Mouse (Mus musculus): ENCODE data around the gene Dnajc9. TPM values are rescaled to one million over a fixed set of nuclear protein-coding genes. Genes with fewer than 3 reads are reported as not detected.

Dnajc9 gene
- polyA plus RNA-seq, 1 experiment from 2014 or later, result 73.8 TPM

DNA sequence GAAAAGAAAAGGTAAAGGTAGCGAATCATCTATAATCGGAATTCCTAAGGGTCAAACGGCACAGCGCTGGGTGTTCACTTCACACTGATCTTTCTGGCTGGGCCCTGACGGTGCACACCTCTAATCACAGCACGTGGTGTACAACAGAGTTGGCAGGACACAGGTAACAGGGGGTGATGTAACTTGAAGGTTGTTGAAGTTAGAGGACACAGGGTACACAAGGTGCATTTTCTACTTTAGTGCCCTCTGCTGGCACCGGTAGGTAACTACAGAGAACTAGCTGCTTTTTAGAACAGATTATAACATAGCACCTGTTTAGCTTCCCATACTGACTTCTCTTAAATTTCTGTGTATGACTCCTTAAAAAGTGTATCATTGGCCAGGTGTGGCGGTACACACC, 48.6 kb downstream of the Dnajc9 start:
- Histone ChIP-seq H3K27ac (ENCODE audit: low read depth, low read length) (no peak overlapping the region), H3K4me3 (ENCODE audit: low read depth, low read length) (no peak overlapping the region), H3K27me3 (ENCODE audit: control insufficient read depth, insufficient read depth, low read length) (no peaks in the 10 kb centered on the region), H3K9me3 (ENCODE audit: control insufficient read depth, low read length) (no peaks in the 10 kb centered on the region), H3K4me1 (ENCODE audit: control insufficient read depth, insufficient read depth, low read length) (no peaks in the 10 kb centered on the region), H3K4me2 (ENCODE audit: low read depth, low read length) (no peak overlapping the region), H3K9ac (replicated peaks; ENCODE audit: low read depth, low read length) (no peak overlapping the region), H3K36me3 (ENCODE audit: control insufficient read depth, insufficient read depth, low read length) (peaks cover 23% of the 10 kb centered on the region)
- no peak for ATAC-seq (ENCODE audit: low read depth)
- 83% methylated on average over 8 of the region's 8 CpGs for WGBS

DNA sequence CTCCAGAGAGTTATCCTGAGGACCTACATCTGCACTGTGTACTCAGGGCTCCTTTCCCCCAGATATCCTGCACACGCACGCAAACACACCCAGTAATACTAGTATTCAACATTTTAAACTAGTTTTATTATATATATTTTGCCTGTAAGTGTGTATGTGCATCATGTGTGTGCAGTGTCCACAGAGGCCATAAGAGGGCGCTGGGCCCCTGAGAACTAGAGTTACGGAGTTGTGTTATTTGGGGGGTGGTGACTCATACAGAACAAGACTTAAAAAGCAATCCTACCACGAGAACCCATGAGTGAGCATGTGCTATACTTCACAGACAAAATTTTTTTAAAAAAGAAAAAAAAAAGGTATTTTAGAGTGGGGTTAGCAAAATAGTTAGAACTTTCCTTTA, 49.3 kb downstream of the Dnajc9 start:
- ATAC-seq (ENCODE audit: low read depth), result no peak
- no peak overlapping the region for H3K4me2 ChIP-seq (ENCODE audit: low read depth, low read length)

More for the DNA sequence above, 49.3 kb downstream of the Dnajc9 start:
- no peaks in the 10 kb centered on the region for H3K27me3 ChIP-seq (ENCODE audit: control insufficient read depth, insufficient read depth, low read length)
- H3K4me3 ChIP-seq (ENCODE audit: low read depth, low read length), result no peak overlapping the region
- WGBS, result 98% methylated on average over 5 of the region's 5 CpGs
- H3K36me3 ChIP-seq (ENCODE audit: control insufficient read depth, insufficient read depth, low read length), result peaks cover 25% of the 10 kb centered on the region
- H3K27ac ChIP-seq (ENCODE audit: low read depth, low read length), result no peak overlapping the region
- H3K4me1 ChIP-seq (ENCODE audit: control insufficient read depth, insufficient read depth, low read length), result no peaks in the 10 kb centered on the region
- no peaks in the 10 kb centered on the region for H3K9me3 ChIP-seq (ENCODE audit: control insufficient read depth, low read length)
- H3K9ac ChIP-seq (replicated peaks; ENCODE audit: low read depth, low read length), result no peak overlapping the region

Other genes with a start within 250 kb of the Dnajc9 start
- 0.32 and 1.5 TPM in 2 replicates for gene Kcnk5, start 207.1 kb downstream of the Dnajc9 start, polyA plus RNA-seq (2014; fragmentation: Nextera tagmentation; extraction: Ambion mirVana)
- gene Kcnk16, start 119.7 kb downstream of the Dnajc9 start, polyA plus RNA-seq (2014; fragmentation: Nextera tagmentation; extraction: Ambion mirVana), result not detected in 2 replicates
- gene Nudt13, start 94.2 kb downstream of the Dnajc9 start, polyA plus RNA-seq (2014; fragmentation: Nextera tagmentation; extraction: Ambion mirVana), result 9.8 and 10.5 TPM in 2 replicates
- gene Ecd, start 40.8 kb downstream of the Dnajc9 start, polyA plus RNA-seq (2014; fragmentation: Nextera tagmentation; extraction: Ambion mirVana), result 59.2 and 60.6 TPM in 2 replicates
- 45.4 and 48.4 TPM in 2 replicates for gene Fam149b, start 40.7 kb downstream of the Dnajc9 start, polyA plus RNA-seq (2014; fragmentation: Nextera tagmentation; extraction: Ambion mirVana)
- gene Mrps16, start 4.7 kb upstream of the Dnajc9 start, polyA plus RNA-seq (2014; fragmentation: Nextera tagmentation; extraction: Ambion mirVana), result 65.2 and 71.2 TPM in 2 replicates
- 1.2 and 1.9 TPM in 2 replicates for gene Cfap70, start 63.3 kb upstream of the Dnajc9 start, polyA plus RNA-seq (2014; fragmentation: Nextera tagmentation; extraction: Ambion mirVana)
- 14.5 and 18.4 TPM in 2 replicates for gene Anxa7, start 91.2 kb upstream of the Dnajc9 start, polyA plus RNA-seq (2014; fragmentation: Nextera tagmentation; extraction: Ambion mirVana)
- 0.47 and 0.66 TPM in 2 replicates for gene Mss51, start 108.0 kb upstream of the Dnajc9 start, polyA plus RNA-seq (2014; fragmentation: Nextera tagmentation; extraction: Ambion mirVana)
- 130 and 139 TPM in 2 replicates for gene Ppp3cb, start 157.7 kb upstream of the Dnajc9 start, polyA plus RNA-seq (2014; fragmentation: Nextera tagmentation; extraction: Ambion mirVana)